Mouse (Mus musculus) ES-CJ7 (cell line): ENCODE results near the gene 3110082I17Rik.

Experiments used
- DNase-seq: peaks from one replicate; pipeline ENCODE4 v3.0.0; 2011; ENCODE audit warnings: low read depth, low spot score

Gene 3110082I17Rik

GRCm38 (mm10) chr5:139325395-139325966, 134.8 kb downstream of the 3110082I17Rik start, which contains the start of gene Adap1:
Adap1 (minus strand) TSS chr5:139325622.
- peak; percentile 98 for DNase-seq

- DNase-seq = no peak
These were observed 135.5 kb downstream of the 3110082I17Rik start for GRCm38 (mm10) chr5:139324691-139325394.

GRCm38 (mm10) chr5:139324045-139324491, 136.3 kb downstream of the 3110082I17Rik start:
- no peak for DNase-seq

- DNase-seq = no peak
These were observed 136.9 kb downstream of the 3110082I17Rik start for GRCm38 (mm10) chr5:139323260-139323924.

- no peak for DNase-seq
These were observed 139.0 kb downstream of the 3110082I17Rik start for GRCm38 (mm10) chr5:139321331-139321730.

- no peak for DNase-seq
These were observed 139.9 kb downstream of the 3110082I17Rik start for GRCm38 (mm10) chr5:139320424-139320823.

- peak; percentile 50 for DNase-seq
These were observed 142.4 kb downstream of the 3110082I17Rik start for GRCm38 (mm10) chr5:139317751-139318504.

GRCm38 (mm10) chr5:139316982-139317675, 143.2 kb downstream of the 3110082I17Rik start:
- no peak for DNase-seq

- DNase-seq = no peak
These were observed 145.2 kb downstream of the 3110082I17Rik start for GRCm38 (mm10) chr5:139314941-139315642.

GRCm38 (mm10) chr5:139313536-139313935, 146.8 kb downstream of the 3110082I17Rik start:
- no peak for DNase-seq

GRCm38 (mm10) chr5:139311822-139312221, 148.5 kb downstream of the 3110082I17Rik start:
- DNase-seq = no peak

GRCm38 (mm10) chr5:139310477-139310876, 149.8 kb downstream of the 3110082I17Rik start:
- DNase-seq = no peak

GRCm38 (mm10) chr5:139309946-139310345, 150.4 kb downstream of the 3110082I17Rik start:
- DNase-seq = no peak
